Mouse (Mus musculus) E14TG2a.4 (cell line): ENCODE measurements around the gene Rps6kb1.
"Not testable (repeated sequence)": the region's sequence is repeated elsewhere in the genome, so short reads cannot be mapped to it uniquely, and the experiment has no call there.

Experiments used
- H3K27me3 ChIP-seq: 2 replicates; pipeline ENCODE4 v1.6.1; 2014; ENCODE audit warnings: low read length, control low read depth; ENCODE audit not compliant: insufficient read depth
- H3K36me3 ChIP-seq: 2 replicates; pipeline ENCODE4 v1.6.1; 2014; ENCODE audit warnings: low read length, control low read depth; ENCODE audit not compliant: insufficient read depth
- H3K4me1 ChIP-seq: replicated peaks from 2 replicates; pipeline ENCODE4 v1.6.1; 2014; ENCODE audit warnings: low read depth, low read length, control low read depth
- H3K4me3 ChIP-seq: replicated peaks from 2 replicates; pipeline ENCODE4 v1.5.1; 2014; ENCODE audit warnings: mild to moderate bottlenecking, low read length
- H3K9me3 ChIP-seq: 2 replicates; pipeline ENCODE4 v1.6.1; 2014; ENCODE audit warnings: low read length, control low read depth
- CTCF ChIP-seq: conservative IDR thresholded peaks from 2 replicates; pipeline ENCODE4 v1.5.1; 2014; ENCODE audit warnings: low read length
- NANOG ChIP-seq: IDR thresholded peaks from 2 replicates; pipeline ENCODE4 v1.6.1; 2014; ENCODE audit warnings: borderline replicate concordance, low read length, mixed read lengths
- POU5F1 ChIP-seq: IDR thresholded peaks from 2 replicates; pipeline ENCODE4 v1.6.1; 2014; ENCODE audit warnings: low read length, borderline replicate concordance

Gene Rps6kb1

DNA sequence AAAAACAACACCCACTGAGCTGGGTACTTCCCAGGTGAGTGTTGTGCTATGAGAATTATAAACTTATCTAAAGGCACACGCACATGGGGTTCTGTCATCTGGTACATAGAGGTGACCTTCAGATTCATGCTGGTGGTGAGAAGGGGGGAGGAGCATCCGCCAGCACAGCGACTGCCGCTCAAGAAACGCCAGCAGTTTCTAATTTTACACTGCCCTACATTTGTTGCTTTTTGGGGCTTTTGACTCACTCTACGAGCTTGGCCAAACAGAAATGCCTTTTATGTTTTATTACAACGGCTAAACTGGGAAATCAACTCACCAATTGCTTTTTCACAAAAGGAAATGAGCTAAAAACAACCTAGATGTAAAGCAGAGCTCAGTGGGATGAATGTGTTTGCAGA is 71.8 kb downstream of the Rps6kb1 start:
- Histone ChIP-seq H3K4me3 (no peak overlapping the region), H3K4me1 (peaks cover 30% of the 10 kb centered on the region), H3K27me3 (0 out of 2 replicates have a peak, but pooled peaks cover 4% of the 10 kb centered on the region), H3K36me3 (no peaks in the 10 kb centered on the region), H3K9me3 (no peaks in the 10 kb centered on the region)
- TF ChIP-seq POU5F1 (no peak), NANOG (no peak), CTCF (no peak)

DNA sequence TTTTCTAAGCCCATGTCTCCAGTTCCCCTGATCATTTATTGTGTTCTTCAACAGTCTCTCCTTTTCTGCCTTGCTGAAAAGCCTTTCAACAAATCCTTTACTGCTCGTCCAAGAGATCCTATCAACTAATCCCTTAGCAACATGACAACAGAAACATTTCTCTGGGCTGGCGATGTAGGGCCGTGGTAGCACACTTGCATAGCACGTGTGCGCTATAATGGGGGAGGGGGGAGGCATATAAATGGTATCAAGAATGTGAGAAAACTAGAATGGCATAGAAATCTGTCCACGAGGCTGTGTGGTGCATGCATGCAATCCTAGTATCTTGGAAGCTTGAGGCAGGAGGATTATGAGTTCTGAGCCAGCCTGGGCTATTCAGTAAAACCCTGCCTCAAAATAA is 72.8 kb downstream of the Rps6kb1 start:
- no peak overlapping the region for H3K4me3 ChIP-seq
- no peak for TF ChIP-seq POU5F1
- no peak for TF ChIP-seq NANOG
- TF ChIP-seq CTCF = no peak
- peaks cover 27% of the 10 kb centered on the region for H3K4me1 ChIP-seq
- H3K36me3 ChIP-seq = no peaks in the 10 kb centered on the region
- no peaks in the 10 kb centered on the region for H3K9me3 ChIP-seq
- no peaks in the 10 kb centered on the region for H3K27me3 ChIP-seq

- Histone ChIP-seq H3K27me3 (no peaks in the 10 kb centered on the region), H3K4me3 (no peak overlapping the region), H3K9me3 (no peaks in the 10 kb centered on the region), H3K36me3 (no peaks in the 10 kb centered on the region), H3K4me1 (peaks cover 25% of the 10 kb centered on the region)
- TF ChIP-seq POU5F1 (no peak), CTCF (no peak), NANOG (no peak)
These were observed 75.6 kb downstream of the Rps6kb1 start for GRCm38 (mm10) chr11:86468971-86469370.

- Histone ChIP-seq H3K36me3 (no peaks in the 10 kb centered on the region), H3K9me3 (no peaks in the 10 kb centered on the region), H3K4me1 (peaks cover 24% of the 10 kb centered on the region), H3K4me3 (no peak overlapping the region), H3K27me3 (no peaks in the 10 kb centered on the region)
- no peak for TF ChIP-seq POU5F1
- TF ChIP-seq NANOG = no peak
- TF ChIP-seq CTCF = no peak
These were observed 76.3 kb downstream of the Rps6kb1 start for GRCm38 (mm10) chr11:86468345-86468744.

- peaks cover 21% of the 10 kb centered on the region for H3K4me1 ChIP-seq
- peak; percentile 42 for TF ChIP-seq CTCF
- not testable (repeated sequence) for H3K4me3 ChIP-seq, H3K36me3 ChIP-seq, H3K27me3 ChIP-seq, H3K9me3 ChIP-seq
These were observed 80.3 kb downstream of the Rps6kb1 start for GRCm38 (mm10) chr11:86464275-86464674.

GRCm38 (mm10) chr11:86462579-86462978 is 82.0 kb downstream of the Rps6kb1 start:
- Histone ChIP-seq H3K4me1 (peaks cover 15% of the 10 kb centered on the region), H3K36me3 (no peaks in the 10 kb centered on the region), H3K4me3 (no peak overlapping the region), H3K9me3 (no peaks in the 10 kb centered on the region), H3K27me3 (no peaks in the 10 kb centered on the region)
- TF ChIP-seq POU5F1 (no peak), CTCF (peak; percentile 93)

GRCm38 (mm10) chr11:86458866-86459265 is 85.7 kb downstream of the Rps6kb1 start:
- Histone ChIP-seq H3K4me1 (peaks cover 21% of the 10 kb centered on the region), H3K4me3 (peak overlapping the region; percentile 41; the same call in 1 of the 2 replicates), H3K36me3 (no peaks in the 10 kb centered on the region), H3K27me3 (no peaks in the 10 kb centered on the region), H3K9me3 (no peaks in the 10 kb centered on the region)
- TF ChIP-seq CTCF = no peak
- no peak for TF ChIP-seq NANOG

DNA sequence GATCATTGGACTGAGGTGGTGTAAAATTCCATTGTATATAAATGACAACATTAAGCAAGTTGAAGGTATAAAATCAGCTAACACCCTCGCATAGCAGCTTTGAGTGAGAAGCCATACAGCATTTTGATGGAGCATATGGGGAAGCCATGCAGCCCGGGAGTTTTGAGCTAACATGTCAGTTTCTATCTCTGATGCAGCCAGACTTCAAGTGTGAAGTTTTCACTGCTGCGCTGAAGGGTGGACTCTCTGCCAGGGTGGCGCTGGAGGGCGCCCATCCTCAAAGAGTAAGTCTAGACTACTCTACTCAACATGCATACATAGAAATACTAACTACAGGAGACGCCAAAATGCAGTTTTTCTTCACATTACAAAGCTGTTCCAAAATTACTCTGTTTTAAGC is 87.1 kb downstream of the Rps6kb1 start:
- TF ChIP-seq CTCF (no peak), NANOG (no peak), POU5F1 (no peak)
- H3K4me3 ChIP-seq = no peak overlapping the region
- H3K27me3 ChIP-seq = no peaks in the 10 kb centered on the region
- no peaks in the 10 kb centered on the region for H3K36me3 ChIP-seq
- no peaks in the 10 kb centered on the region for H3K9me3 ChIP-seq
- H3K4me1 ChIP-seq = peaks cover 25% of the 10 kb centered on the region

DNA sequence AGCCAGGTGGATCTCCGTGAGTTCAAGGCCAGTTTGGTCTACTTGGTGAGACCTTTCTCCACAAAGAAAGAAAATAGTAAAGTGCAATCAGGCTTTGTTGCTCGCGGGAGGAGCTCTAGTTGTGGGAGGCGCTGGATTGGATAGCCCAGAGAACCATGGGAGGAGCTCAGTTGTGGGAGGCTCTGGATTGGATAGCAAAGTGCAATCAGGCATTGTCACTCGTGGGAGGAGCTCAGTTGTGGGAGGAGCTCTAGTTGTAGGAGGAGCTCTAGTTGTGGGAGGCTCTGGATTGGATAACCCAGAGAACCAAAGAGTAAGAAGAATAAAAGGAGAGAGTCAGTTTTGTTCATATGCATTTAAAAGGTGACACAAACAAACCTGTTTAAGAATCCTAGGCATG is 90.6 kb downstream of the Rps6kb1 start:
- H3K27me3 ChIP-seq = no peaks in the 10 kb centered on the region
- H3K9me3 ChIP-seq = no peaks in the 10 kb centered on the region
- H3K36me3 ChIP-seq = no peaks in the 10 kb centered on the region
- TF ChIP-seq NANOG (no peak), CTCF (no peak), POU5F1 (no peak)
- H3K4me3 ChIP-seq = peak overlapping the region; percentile 61; the same call in 1 of the 2 replicates
- peaks cover 10% of the 10 kb centered on the region for H3K4me1 ChIP-seq
